Mouse (Mus musculus) lung, embryonic 14.5 days (tissue): ENCODE data around the gene Ccl6. TPM values are rescaled to one million over a fixed set of nuclear protein-coding genes. Genes with fewer than 3 reads are reported as not detected.
A peak's percentile ranks its signal among the peaks of the same experiment; 100 is the strongest.

Experiments
- ATAC-seq: fragments of 200-750 bp; cut with Nextera tagmentation; 2 replicates; pipeline ENCODE4 v1.8.0; 2017; ENCODE audit warnings: mild to moderate bottlenecking, moderate TSS enrichment, moderate library complexity; ENCODE audit not compliant: insufficient read depth
- DNase-seq: peaks from one replicate; pipeline ENCODE4 v3.0.0-alpha.2; 2015
- H3K27ac ChIP-seq: fragments of 300-500 bp; sonication (generic); 2 replicates; pipeline ENCODE4 v1.5.1; 2014; ENCODE audit warnings: low read depth, mild to moderate bottlenecking, moderate library complexity
- H3K27me3 ChIP-seq: fragments of 300-500 bp; sonication (generic); 2 replicates; pipeline ENCODE4 v1.6.1; 2014; ENCODE audit warnings: low read length, control low read depth; ENCODE audit not compliant: insufficient read depth
- H3K36me3 ChIP-seq: fragments of 300-500 bp; sonication (generic); 2 replicates; pipeline ENCODE4 v1.6.1; 2014; ENCODE audit warnings: control low read depth; ENCODE audit not compliant: insufficient read depth
- H3K4me1 ChIP-seq: fragments of 300-500 bp; sonication (generic); 2 replicates; pipeline ENCODE4 v1.6.1; 2014; ENCODE audit warnings: antibody characterized with exemption, control low read depth; ENCODE audit not compliant: insufficient read depth
- H3K4me2 ChIP-seq: fragments of 300-500 bp; sonication (generic); 2 replicates; pipeline ENCODE4 v1.6.1; 2014; ENCODE audit warnings: mild to moderate bottlenecking
- H3K4me3 ChIP-seq: fragments of 300-500 bp; sonication (generic); 2 replicates; pipeline ENCODE4 v1.5.1; 2014; ENCODE audit warnings: low read depth, low read length
- H3K9ac ChIP-seq: fragments of 300-500 bp; sonication (generic); 2 replicates; pipeline ENCODE4 v1.6.1; 2014
- H3K9me3 ChIP-seq: fragments of 300-500 bp; sonication (generic); 2 replicates; pipeline ENCODE4 v1.6.1; 2016; ENCODE audit warnings: low read depth, low read length, control low read depth
- CTCF ChIP-seq: IDR thresholded peaks from 2 replicates; pipeline ENCODE4 v1.5.1; 2016; ENCODE audit warnings: antibody characterized with exemption, low read depth
- WGBS: fragments of 180-500 bp; shearing (Covaris S2); extraction: QIAGEN DNeasy Blood & Tissue Kit; methylation state at CpG from one replicate; pipeline ENCODE4 v1.1.7; 2014; 5-methylcytosine and 5-hydroxymethylcytosine counted together
- polyA plus RNA-seq: library from polyadenylated mRNA; unstranded; fragments of >200 nt; fragmentation: Nextera tagmentation; extraction: Ambion mirVana; gene quantifications from 2 replicates; pipeline ENCODE4 v1.2.1, GENCODE M21; 2014

Ccl6 gene
- polyA plus RNA-seq, 1 experiment from 2014 or later, result 4.8 TPM

DNA sequence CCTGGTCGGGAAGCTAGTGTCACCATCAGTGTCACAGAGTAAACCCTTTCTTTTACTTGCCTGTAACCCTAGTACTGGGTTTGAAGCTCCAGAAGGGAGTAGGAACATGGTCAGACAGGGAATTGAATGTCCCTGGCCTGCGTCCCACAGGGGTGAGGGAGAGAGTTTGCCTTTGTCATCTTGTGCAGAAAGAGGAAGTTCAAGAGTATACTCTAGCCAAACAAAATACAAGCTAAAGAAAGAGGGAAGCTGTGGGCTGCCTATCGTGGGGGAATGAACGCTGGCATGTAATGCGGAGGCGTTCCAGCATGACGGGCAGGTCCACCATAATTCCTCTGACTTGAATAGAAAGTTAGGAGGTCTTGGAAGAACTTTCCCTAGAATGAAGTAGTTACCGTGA, 20.7 kb downstream of the Ccl6 start:
- 85% methylated on average over 8 of the region's 8 CpGs for WGBS
- ATAC-seq, result no peak
- Histone ChIP-seq H3K27ac (no peak overlapping the region), H3K4me3 (no peak overlapping the region), H3K4me1 (no peaks in the 10 kb centered on the region), H3K36me3 (no peaks in the 10 kb centered on the region), H3K9me3 (no peaks in the 10 kb centered on the region), H3K9ac (no peak overlapping the region), H3K4me2 (no peak overlapping the region), H3K27me3 (no peaks in the 10 kb centered on the region)
- no peak for TF ChIP-seq CTCF
- DNase-seq, result no peak

- WGBS, result 75% methylated on average over 2 of the region's 2 CpGs
- no peak overlapping the region for H3K27ac ChIP-seq
These were observed 22.7 kb downstream of the Ccl6 start for GRCm38 (mm10) chr11:83570189-83570588.

DNA sequence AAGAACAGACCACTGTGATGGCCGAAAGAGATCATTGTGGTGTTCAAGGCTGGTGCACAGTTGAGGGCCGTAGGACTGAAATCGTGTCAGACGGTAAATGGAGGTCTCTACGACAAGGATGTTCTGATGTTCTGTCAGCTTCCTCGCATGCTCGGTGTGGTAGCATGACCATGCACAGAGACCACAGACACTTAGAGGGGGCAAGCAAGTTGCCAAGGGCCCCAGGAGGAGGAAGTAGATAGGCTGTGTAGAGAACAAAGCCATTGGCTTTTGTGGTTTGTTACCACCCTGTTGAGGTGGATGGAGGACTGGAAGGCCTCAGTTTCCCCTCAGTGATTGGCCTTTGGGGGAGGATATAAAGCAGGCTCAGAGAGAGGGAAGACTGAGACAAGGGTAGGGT, 23.6 kb downstream of the Ccl6 start:
- Histone ChIP-seq H3K9ac (no peak overlapping the region), H3K4me2 (no peak overlapping the region), H3K4me1 (no peaks in the 10 kb centered on the region), H3K4me3 (no peak overlapping the region), H3K9me3 (no peaks in the 10 kb centered on the region), H3K27me3 (no peaks in the 10 kb centered on the region), H3K36me3 (no peaks in the 10 kb centered on the region), H3K27ac (no peak overlapping the region)
- no peak for ATAC-seq
- TF ChIP-seq CTCF, result no peak
- 93% methylated on average over 7 of the region's 7 CpGs for WGBS
- DNase-seq, result no peak

More at GRCm38 (mm10) chr11:83570189-83570588, 22.7 kb downstream of the Ccl6 start:
- Histone ChIP-seq H3K9ac (no peak overlapping the region), H3K9me3 (no peaks in the 10 kb centered on the region), H3K4me2 (no peak overlapping the region), H3K36me3 (no peaks in the 10 kb centered on the region), H3K4me1 (no peaks in the 10 kb centered on the region), H3K27me3 (no peaks in the 10 kb centered on the region), H3K4me3 (no peak overlapping the region)
- ATAC-seq (no peak), DNase-seq (no peak)
- no peak for TF ChIP-seq CTCF

DNA sequence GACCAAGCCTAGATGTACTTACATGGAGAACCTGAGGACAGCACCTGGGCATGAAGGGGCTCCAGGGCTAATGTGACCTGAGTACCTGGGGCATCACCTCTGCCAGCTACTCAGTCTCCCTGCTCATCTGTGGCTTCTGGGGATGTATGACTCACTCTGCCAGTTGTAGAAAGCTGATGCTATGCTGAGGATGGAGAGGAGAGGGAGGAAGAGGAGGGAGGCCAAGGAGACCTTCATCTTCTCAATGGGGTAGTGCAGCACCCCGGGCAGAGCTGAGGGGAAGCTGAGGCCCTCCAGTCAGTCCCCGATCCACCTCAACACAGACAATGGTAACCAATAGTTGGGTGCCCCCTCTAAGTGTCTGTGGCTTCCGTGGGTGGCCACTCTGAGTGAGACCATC, 24.1 kb downstream of the Ccl6 start:
- TF ChIP-seq CTCF, result no peak
- Histone ChIP-seq H3K4me3 (no peak overlapping the region), H3K4me1 (no peaks in the 10 kb centered on the region), H3K9ac (no peak overlapping the region), H3K4me2 (no peak overlapping the region), H3K9me3 (no peaks in the 10 kb centered on the region), H3K27ac (no peak overlapping the region), H3K27me3 (no peaks in the 10 kb centered on the region), H3K36me3 (no peaks in the 10 kb centered on the region)
- DNase-seq, result no peak
- no peak for ATAC-seq
- 87% methylated on average over 3 of the region's 3 CpGs for WGBS

DNA sequence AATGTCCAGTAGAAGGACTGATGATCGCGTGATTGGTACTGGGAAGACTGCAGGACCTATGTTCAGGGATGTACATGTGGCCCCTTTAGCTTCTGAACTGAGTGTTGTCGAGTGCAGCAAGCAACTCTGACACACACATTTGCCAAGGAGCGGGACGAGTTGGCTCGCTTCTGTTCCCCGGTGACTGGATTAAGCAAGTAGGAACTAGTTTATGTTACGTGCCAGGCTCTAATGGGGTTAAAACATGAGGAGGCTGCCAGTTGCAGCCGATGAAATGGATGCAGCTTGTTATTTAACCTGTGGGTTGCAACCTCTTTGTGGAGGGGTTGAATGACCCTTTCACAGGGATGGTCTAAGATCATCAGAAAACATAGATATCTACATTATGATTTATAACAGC, 24.8 kb downstream of the Ccl6 start:
- Histone ChIP-seq H3K4me1 (no peaks in the 10 kb centered on the region), H3K9ac (no peak overlapping the region), H3K4me2 (no peak overlapping the region), H3K27me3 (no peaks in the 10 kb centered on the region), H3K36me3 (no peaks in the 10 kb centered on the region), H3K27ac (no peak overlapping the region), H3K9me3 (no peaks in the 10 kb centered on the region), H3K4me3 (no peak overlapping the region)
- 86% methylated on average over 9 of the region's 9 CpGs for WGBS
- TF ChIP-seq CTCF, result no peak
- DNase-seq (no peak), ATAC-seq (no peak)

DNA sequence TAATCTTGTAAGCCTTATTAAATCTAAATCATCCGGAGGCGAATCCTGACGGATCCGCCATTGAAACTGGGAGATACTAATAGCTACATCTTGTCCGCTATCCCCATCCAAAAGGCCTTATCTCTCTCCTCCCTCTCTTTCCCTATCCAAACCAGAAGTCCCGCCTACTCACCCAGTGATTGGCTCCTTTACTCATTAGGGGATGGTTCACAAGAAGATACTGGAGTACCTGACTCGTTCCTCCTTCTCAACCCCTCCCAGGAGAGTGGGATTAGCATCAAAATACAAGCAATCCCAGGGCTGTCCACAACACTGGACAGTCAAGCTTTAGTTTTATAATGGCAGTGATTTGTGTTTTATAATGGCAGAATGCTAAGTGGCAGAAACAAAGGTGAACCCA, 25.6 kb downstream of the Ccl6 start:
- Histone ChIP-seq H3K9ac (no peak overlapping the region), H3K27ac (no peak overlapping the region), H3K4me2 (no peak overlapping the region), H3K36me3 (no peaks in the 10 kb centered on the region), H3K27me3 (no peaks in the 10 kb centered on the region), H3K9me3 (no peaks in the 10 kb centered on the region), H3K4me3 (no peak overlapping the region), H3K4me1 (no peaks in the 10 kb centered on the region)
- 60% methylated on average over 7 of the region's 7 CpGs for WGBS
- no peak for DNase-seq
- ATAC-seq, result no peak
- no peak for TF ChIP-seq CTCF

DNA sequence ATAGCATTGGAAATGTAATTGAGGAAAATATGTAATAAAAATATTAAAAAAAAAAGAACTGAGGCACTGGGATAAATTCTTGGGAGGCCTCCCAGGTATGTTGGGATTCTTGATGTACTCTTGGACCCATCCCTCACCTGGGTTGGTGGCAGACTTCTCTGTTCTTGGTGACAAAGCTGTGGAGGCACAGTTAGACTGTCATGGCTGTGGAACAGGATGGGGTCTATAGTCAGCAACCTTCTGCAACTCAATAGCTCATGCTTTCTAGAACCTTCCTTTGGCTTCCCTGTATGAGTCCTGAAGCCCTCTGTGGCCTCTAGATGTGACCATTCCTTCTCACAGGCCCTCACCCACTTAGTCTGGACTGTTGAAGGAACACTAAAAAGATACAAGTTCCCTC, 26.3 kb downstream of the Ccl6 start:
- H3K36me3 ChIP-seq, result no peaks in the 10 kb centered on the region
- H3K27me3 ChIP-seq, result no peaks in the 10 kb centered on the region
- H3K9me3 ChIP-seq, result no peaks in the 10 kb centered on the region
- H3K9ac ChIP-seq, result no peak overlapping the region
- TF ChIP-seq CTCF, result no peak
- DNase-seq (no peak), ATAC-seq (no peak)
- no peak overlapping the region for H3K4me2 ChIP-seq
- no peak overlapping the region for H3K4me3 ChIP-seq
- H3K27ac ChIP-seq, result no peak overlapping the region
- H3K4me1 ChIP-seq, result no peaks in the 10 kb centered on the region

- DNase-seq (peak; percentile 16), ATAC-seq (no peak)
- TF ChIP-seq CTCF, result no peak
- 66% methylated on average over 2 of the region's 2 CpGs for WGBS
- Histone ChIP-seq H3K4me3 (no peak overlapping the region), H3K4me2 (no peak overlapping the region), H3K9ac (no peak overlapping the region), H3K36me3 (no peaks in the 10 kb centered on the region), H3K9me3 (no peaks in the 10 kb centered on the region), H3K27ac (no peak overlapping the region), H3K27me3 (no peaks in the 10 kb centered on the region), H3K4me1 (no peaks in the 10 kb centered on the region)
These were observed 29.1 kb downstream of the Ccl6 start for GRCm38 (mm10) chr11:83563754-83564153.
